Mouse (Mus musculus): Measurements from ENCODE around the gene Crybg3.

GRCm38 (mm10) chr16:59444880-59445559, 155.8 kb downstream of the Crybg3 start:
- TF ChIP-seq CTCF (IDR thresholded peaks at IDR 0.05; ENCODE audit: borderline replicate concordance, insufficient read depth, low read depth, low read length) (no peak), POLR2A (IDR thresholded peaks at IDR 0.05; ENCODE audit: borderline replicate concordance, insufficient read depth, low read length) (no peak)

Data from cerebellum, adult 2 months (tissue).